Mouse (Mus musculus) activated CD4-positive, CD25-positive, alpha-beta regulatory T cell, adult 9 weeks (primary cell): ENCODE results near the gene Defa26. TPM values are rescaled to one million over a fixed set of nuclear protein-coding genes. Genes with fewer than 3 reads are reported as not detected.

Experiments
- polyA plus RNA-seq: library from polyadenylated mRNA; unstranded; fragments of 100-300 nt; shearing (Covaris generic); gene quantifications from one replicate; pipeline ENCODE4 v1.2.1, GENCODE M21; 2017

Gene Defa26
- polyA plus RNA-seq = not detected

GRCm38 (mm10) chr8:21617883-21618282 is at the start of gene Defa26:
Defa26 (plus strand) TSS chr8:21618183.

GRCm38 (mm10) chr8:21582706-21583105 is 35.3 kb upstream of the Defa26 start, which contains the start of gene Defa28:
Defa28 (plus strand) TSS chr8:21583006.

GRCm38 (mm10) chr8:21594408-21594807 is 23.6 kb upstream of the Defa26 start, which contains the start of gene Gm7861:
Gm7861 (minus strand) TSS chr8:21594508.

GRCm38 (mm10) chr8:21655480-21655879 is 37.5 kb downstream of the Defa26 start, which contains the start of gene Defa17:
Defa17 (plus strand) TSS chr8:21655780.

GRCm38 (mm10) chr8:21665497-21665896 is 47.5 kb downstream of the Defa26 start, which contains the start of gene Defa34:
Defa34 (plus strand) TSS chr8:21665797.

Other genes starting within 250 kb of the Defa26 start
- not detected for gene Defa2, start 239.7 kb upstream of the Defa26 start, polyA plus RNA-seq
- gene Defa33, start 226.4 kb upstream of the Defa26 start, polyA plus RNA-seq = not detected
- not detected for gene Defa36, start 190.8 kb upstream of the Defa26 start, polyA plus RNA-seq
- not detected for gene Gm7849, start 161.6 kb upstream of the Defa26 start, polyA plus RNA-seq
- gene Defa20, start 108.9 kb upstream of the Defa26 start, polyA plus RNA-seq = not detected
- gene Defa32, start 89.2 kb upstream of the Defa26 start, polyA plus RNA-seq = not detected
- gene Defa37, start 52.8 kb upstream of the Defa26 start, polyA plus RNA-seq = not detected
- gene Defa28, start 35.2 kb upstream of the Defa26 start, polyA plus RNA-seq = not detected
- gene Gm7861, start 23.7 kb upstream of the Defa26 start, polyA plus RNA-seq = not detected
- gene Defa17, start 37.6 kb downstream of the Defa26 start, polyA plus RNA-seq = not detected
- gene Defa34, start 47.6 kb downstream of the Defa26 start, polyA plus RNA-seq = not detected
- not detected for gene AY761184, start 85.5 kb downstream of the Defa26 start, polyA plus RNA-seq
- gene Defa24, start 116.3 kb downstream of the Defa26 start, polyA plus RNA-seq = not detected
- gene Defb50, start 205.4 kb downstream of the Defa26 start, polyA plus RNA-seq = not detected
- gene Defb2, start 221.7 kb downstream of the Defa26 start, polyA plus RNA-seq = not detected
- gene Defb10, start 240.7 kb downstream of the Defa26 start, polyA plus RNA-seq = not detected